Comparison of ENCODE assay signal across 26 mouse cellular contexts in genomic region chr2:120959827-120960226, GRCm38 (mm10).
"Had no signal": no experiment of that assay in that cellular context is flagged by ENCODE, and none has a peak within 500 bp of the region (broad histone marks: within the 10 kb centered on the region; RNA-seq: fewer than 3 reads in every experiment).

No protein-coding gene starts in this region.

- H3K4me2 ChIP-seq: heart, embryonic 12.5 days; hindbrain, embryonic 12.5 days; hindbrain, embryonic 14.5 days; intestine, embryonic 15.5 days; kidney, embryonic 15.5 days; limb, embryonic 13.5 days had no signal

- H3K36me3 ChIP-seq: intestine, embryonic 15.5 days had no signal

- H3K4me3 ChIP-seq: heart, adult 2 months; heart, embryonic 10.5 days; heart, embryonic 12.5 days; hindbrain, embryonic 10.5 days; hindbrain, embryonic 12.5 days; intestine, embryonic 15.5 days; kidney, embryonic 15.5 days; limb, embryonic 13.5 days had no signal

- H3K9me3 ChIP-seq: heart, embryonic 10.5 days; heart, embryonic 12.5 days; hindbrain, embryonic 10.5 days; hindbrain, embryonic 12.5 days; intestine, embryonic 15.5 days; kidney, embryonic 15.5 days; limb, embryonic 13.5 days had no signal

- H3K27ac ChIP-seq: heart, adult 2 months; heart, embryonic 10.5 days; hindbrain, embryonic 10.5 days; hindbrain, embryonic 12.5 days; hindbrain, embryonic 14.5 days; intestine, embryonic 15.5 days; kidney, embryonic 15.5 days; kidney, postnatal 0 days; limb, embryonic 13.5 days had no signal

- H3K4me1 ChIP-seq: heart, embryonic 10.5 days; hindbrain, embryonic 10.5 days; hindbrain, embryonic 12.5 days; intestine, embryonic 15.5 days; kidney, embryonic 15.5 days; limb, embryonic 13.5 days had no signal

- ATAC-seq: forebrain, postnatal 0 days; hindbrain, embryonic 16.5 days; inflammation-experienced regulatory T-cells, adult 6 months; intestine, embryonic 15.5 days had no signal

- H3K27me3 ChIP-seq: heart, embryonic 12.5 days; hindbrain, embryonic 12.5 days; intestine, embryonic 15.5 days; kidney, embryonic 15.5 days; limb, embryonic 13.5 days had no signal

- DNase-seq: forebrain, postnatal 0 days; gastrocnemius, postnatal 14 days; gastrocnemius, postnatal 36 days; heart, adult 11 months; heart, adult 2 months; heart, postnatal 10 days; heart, postnatal 4 days; kidney, adult 11 months; kidney, adult 2 months; kidney, adult 9 months; kidney, postnatal 14 days; kidney, postnatal 36 days; layer of hippocampus, adult 9-11 months; layer of hippocampus, postnatal 36 days; left cerebral cortex, postnatal 4 days had no signal

- H3K9ac ChIP-seq: forebrain, postnatal 0 days; heart, embryonic 12.5 days; hindbrain, embryonic 12.5 days; hindbrain, embryonic 14.5 days; intestine, embryonic 15.5 days; kidney, embryonic 15.5 days; limb, embryonic 13.5 days had no signal
